Mouse (Mus musculus): ENCODE measurements around the gene Rasgef1b. TPM values are rescaled to one million over a fixed set of nuclear protein-coding genes. Genes with fewer than 3 reads are reported as not detected.

The Rasgef1b gene
- polyA plus RNA-seq, 1 experiment from 2014 or later = 15.6 TPM

DNA sequence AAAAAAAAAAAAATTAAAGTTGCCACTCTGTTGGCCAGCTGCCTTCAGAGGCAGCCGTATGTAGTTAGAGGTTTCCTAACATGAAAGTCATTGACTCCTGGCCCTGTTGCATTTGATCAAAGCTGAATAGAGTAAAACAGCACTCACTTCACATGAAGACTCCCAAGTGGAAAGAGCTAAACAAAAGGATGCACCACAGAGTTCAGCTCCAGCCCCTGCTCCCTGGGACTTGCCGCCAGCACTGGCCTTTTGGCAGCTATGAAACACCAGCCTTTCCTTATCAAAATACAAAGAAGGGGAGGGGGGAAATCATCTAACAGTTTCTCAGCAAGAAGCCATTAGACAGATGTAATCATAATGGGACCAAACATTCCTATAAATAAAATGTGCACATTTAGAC, 8.3 kb downstream of the Rasgef1b start:
- H3K36me3 ChIP-seq (ENCODE audit: control insufficient read depth, insufficient read depth, low read length) = no peaks in the 10 kb centered on the region
- WGBS = 40% methylated on average over 2 of the region's 2 CpGs
- H3K9ac ChIP-seq (ENCODE audit: low read length) = no peak overlapping the region
- H3K27ac ChIP-seq (ENCODE audit: low read length) = no peak overlapping the region
- no peaks in the 10 kb centered on the region for H3K4me1 ChIP-seq (ENCODE audit: control insufficient read depth, insufficient read depth, low read length)
- H3K4me2 ChIP-seq (ENCODE audit: low read depth, low read length) = no peak overlapping the region
- no peak for ATAC-seq (ENCODE audit: insufficient read depth, low FRiP score)
- H3K27me3 ChIP-seq (ENCODE audit: control insufficient read depth, insufficient read depth, low read length) = no peaks in the 10 kb centered on the region
- H3K9me3 ChIP-seq (replicated peaks; ENCODE audit: control insufficient read depth, low read length) = no peaks in the 10 kb centered on the region
- H3K4me3 ChIP-seq (replicated peaks; ENCODE audit: low read length) = no peak overlapping the region

DNA sequence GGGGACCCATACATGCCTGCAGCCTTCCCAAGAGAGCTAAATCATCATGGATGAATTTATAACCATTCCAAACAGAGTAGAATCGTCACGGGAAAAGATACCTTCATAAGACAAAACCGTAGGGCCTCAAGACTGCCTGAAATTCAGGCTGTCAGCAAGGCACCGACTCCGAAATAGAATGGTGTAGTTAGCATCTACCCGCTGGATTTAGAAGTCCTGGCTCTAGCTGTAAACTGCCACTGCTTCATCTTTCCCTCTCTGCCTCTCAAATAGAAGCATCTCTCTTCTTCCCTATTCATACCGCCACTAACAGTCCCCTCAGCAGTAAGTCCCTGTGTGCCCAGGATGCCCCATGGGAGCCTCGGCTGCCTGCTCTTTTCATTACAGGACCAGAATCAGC, 10.9 kb downstream of the Rasgef1b start:
- Histone ChIP-seq H3K4me2 (ENCODE audit: low read depth, low read length) (no peak overlapping the region), H3K27me3 (ENCODE audit: control insufficient read depth, insufficient read depth, low read length) (no peaks in the 10 kb centered on the region), H3K27ac (ENCODE audit: low read length) (no peak overlapping the region), H3K9ac (ENCODE audit: low read length) (no peak overlapping the region), H3K9me3 (replicated peaks; ENCODE audit: control insufficient read depth, low read length) (no peaks in the 10 kb centered on the region), H3K4me3 (replicated peaks; ENCODE audit: low read length) (no peak overlapping the region), H3K36me3 (ENCODE audit: control insufficient read depth, insufficient read depth, low read length) (no peaks in the 10 kb centered on the region), H3K4me1 (ENCODE audit: control insufficient read depth, insufficient read depth, low read length) (no peaks in the 10 kb centered on the region)
- 82% methylated on average over 8 of the region's 8 CpGs for WGBS
- no peak for ATAC-seq (ENCODE audit: insufficient read depth, low FRiP score)

DNA sequence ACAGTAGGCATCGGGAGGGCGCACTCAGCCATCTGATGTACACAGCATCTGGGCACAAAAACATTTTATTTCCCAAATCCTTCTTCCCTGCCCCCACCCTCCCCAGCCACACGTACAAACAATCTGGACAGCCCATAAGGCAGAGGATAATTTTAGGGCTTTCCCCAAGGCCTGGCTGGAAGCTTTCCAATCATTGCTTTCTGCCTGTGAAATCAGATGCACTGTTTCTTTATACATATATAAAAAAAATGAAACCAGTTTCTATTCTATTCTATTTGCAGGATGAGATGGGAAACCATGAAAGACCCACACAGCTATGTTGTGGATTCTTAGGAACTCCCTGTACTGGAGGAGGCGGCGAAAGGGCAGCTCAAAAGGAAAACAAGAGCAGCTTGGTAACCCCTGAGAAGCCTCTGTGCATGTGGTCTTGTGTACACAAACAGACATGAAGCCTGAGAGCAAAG, 13.6 kb downstream of the Rasgef1b start:
- no peaks in the 10 kb centered on the region for H3K4me1 ChIP-seq (ENCODE audit: control insufficient read depth, insufficient read depth, low read length)
- no peak for ATAC-seq (ENCODE audit: insufficient read depth, low FRiP score)
- H3K36me3 ChIP-seq (ENCODE audit: control insufficient read depth, insufficient read depth, low read length) = no peaks in the 10 kb centered on the region
- no peak overlapping the region for H3K27ac ChIP-seq (ENCODE audit: low read length)
- no peak overlapping the region for H3K4me2 ChIP-seq (ENCODE audit: low read depth, low read length)
- no peaks in the 10 kb centered on the region for H3K9me3 ChIP-seq (replicated peaks; ENCODE audit: control insufficient read depth, low read length)
- no peak overlapping the region for H3K9ac ChIP-seq (ENCODE audit: low read length)
- H3K27me3 ChIP-seq (ENCODE audit: control insufficient read depth, insufficient read depth, low read length) = no peaks in the 10 kb centered on the region
- 43% methylated on average over 5 of the region's 5 CpGs for WGBS
- H3K4me3 ChIP-seq (replicated peaks; ENCODE audit: low read length) = no peak overlapping the region

DNA sequence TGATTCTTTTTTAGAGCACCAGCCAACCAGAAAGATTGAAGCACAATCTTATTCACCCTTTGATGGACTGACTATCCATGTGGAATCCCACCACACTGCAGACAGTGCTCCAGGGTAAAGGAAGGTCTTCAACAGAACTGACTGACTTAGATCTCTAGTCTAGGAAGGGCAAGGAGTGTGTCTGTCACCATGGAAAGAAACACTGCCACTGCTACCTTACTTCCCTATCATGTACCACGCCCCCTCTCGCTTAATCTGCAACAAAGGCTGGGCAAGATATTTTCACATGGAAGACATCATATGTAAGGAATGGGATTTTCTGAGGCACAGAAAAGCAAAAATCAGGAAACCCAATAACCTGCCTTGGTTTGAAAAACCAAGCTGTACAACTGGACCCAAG, 16.9 kb downstream of the Rasgef1b start:
- H3K4me3 ChIP-seq (replicated peaks; ENCODE audit: low read length) = no peak overlapping the region
- H3K36me3 ChIP-seq (ENCODE audit: control insufficient read depth, insufficient read depth, low read length) = no peaks in the 10 kb centered on the region
- H3K9me3 ChIP-seq (replicated peaks; ENCODE audit: control insufficient read depth, low read length) = no peaks in the 10 kb centered on the region
- no peak overlapping the region for H3K4me2 ChIP-seq (ENCODE audit: low read depth, low read length)
- H3K4me1 ChIP-seq (ENCODE audit: control insufficient read depth, insufficient read depth, low read length) = no peaks in the 10 kb centered on the region
- no peaks in the 10 kb centered on the region for H3K27me3 ChIP-seq (ENCODE audit: control insufficient read depth, insufficient read depth, low read length)
- no peak for ATAC-seq (ENCODE audit: insufficient read depth, low FRiP score)
- H3K27ac ChIP-seq (ENCODE audit: low read length) = no peak overlapping the region
- 88% methylated on average over 2 of the region's 2 CpGs for WGBS
- H3K9ac ChIP-seq (ENCODE audit: low read length) = no peak overlapping the region

DNA sequence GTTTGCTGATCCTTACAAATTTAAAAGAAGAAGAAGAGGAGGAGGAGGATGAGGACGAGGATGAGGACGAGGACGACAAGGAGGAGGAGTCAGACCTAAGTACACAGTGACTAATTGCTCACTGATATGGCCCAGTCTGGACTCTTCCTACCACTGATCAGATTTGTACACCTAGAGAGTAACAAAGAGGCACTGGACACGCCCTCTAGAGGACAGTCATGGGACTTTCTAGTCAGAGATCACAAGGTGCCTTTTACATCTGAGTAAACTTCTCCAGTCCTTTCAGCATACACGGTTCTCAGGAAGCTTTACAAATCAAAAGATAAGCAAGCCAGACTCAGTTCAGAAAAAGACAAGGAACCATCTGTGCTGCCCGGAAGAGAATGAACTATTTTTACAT, 20.2 kb downstream of the Rasgef1b start:
- no peak for ATAC-seq (ENCODE audit: insufficient read depth, low FRiP score)
- Histone ChIP-seq H3K4me3 (replicated peaks; ENCODE audit: low read length) (no peak overlapping the region), H3K9ac (ENCODE audit: low read length) (no peak overlapping the region), H3K4me2 (ENCODE audit: low read depth, low read length) (no peak overlapping the region), H3K36me3 (ENCODE audit: control insufficient read depth, insufficient read depth, low read length) (no peaks in the 10 kb centered on the region), H3K27me3 (ENCODE audit: control insufficient read depth, insufficient read depth, low read length) (no peaks in the 10 kb centered on the region), H3K27ac (ENCODE audit: low read length) (no peak overlapping the region), H3K4me1 (ENCODE audit: control insufficient read depth, insufficient read depth, low read length) (no peaks in the 10 kb centered on the region), H3K9me3 (replicated peaks; ENCODE audit: control insufficient read depth, low read length) (no peaks in the 10 kb centered on the region)
- 38% methylated on average over 6 of the region's 6 CpGs for WGBS

DNA sequence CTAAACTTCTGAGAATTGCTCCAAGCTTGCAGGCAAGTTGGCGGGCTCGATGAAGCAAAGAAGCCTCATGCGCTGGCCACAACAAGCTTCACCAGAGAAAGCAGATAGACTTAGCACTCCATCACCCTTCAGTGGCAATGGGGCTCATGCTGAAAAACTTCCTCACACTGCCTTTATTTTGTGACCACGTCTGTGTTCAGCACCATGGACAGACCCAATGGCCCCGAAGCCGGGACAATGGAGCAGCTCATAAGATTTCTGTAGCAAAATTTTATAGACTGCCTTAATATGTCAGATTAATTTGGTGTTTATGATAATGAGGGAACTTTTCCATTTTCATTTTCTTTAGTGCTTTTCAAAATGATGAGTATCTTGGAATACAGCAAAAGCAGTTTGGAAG, 21.6 kb downstream of the Rasgef1b start:
- Histone ChIP-seq H3K4me3 (replicated peaks; ENCODE audit: low read length) (no peak overlapping the region), H3K4me2 (ENCODE audit: low read depth, low read length) (no peak overlapping the region)
- 29% methylated on average over 6 of the region's 6 CpGs for WGBS

DNA sequence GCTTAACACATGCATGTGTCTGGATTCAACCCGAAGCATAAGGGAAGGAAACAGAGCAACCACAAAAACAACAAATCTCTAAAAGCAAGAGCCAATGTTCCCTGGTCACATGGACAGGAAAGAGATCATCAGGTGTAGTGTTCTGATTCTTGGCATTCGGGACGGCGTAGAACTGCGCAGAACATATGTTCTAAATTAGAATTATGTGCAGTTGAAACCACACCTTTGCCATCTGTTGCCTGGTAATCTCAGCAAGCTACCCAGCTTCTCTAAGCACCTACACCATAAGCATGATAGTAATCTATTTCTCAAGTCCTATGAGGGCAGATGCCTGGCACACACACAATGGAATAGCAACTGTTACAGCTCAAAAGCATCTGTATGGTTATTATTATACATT, 27.1 kb downstream of the Rasgef1b start:
- ATAC-seq (ENCODE audit: insufficient read depth, low FRiP score) = no peak
- H3K4me2 ChIP-seq (ENCODE audit: low read depth, low read length) = no peak overlapping the region
- 92% methylated on average over 5 of the region's 5 CpGs for WGBS

More for the DNA sequence above, 21.6 kb downstream of the Rasgef1b start:
- Histone ChIP-seq H3K9me3 (replicated peaks; ENCODE audit: control insufficient read depth, low read length) (no peaks in the 10 kb centered on the region), H3K9ac (ENCODE audit: low read length) (no peak overlapping the region), H3K4me1 (ENCODE audit: control insufficient read depth, insufficient read depth, low read length) (no peaks in the 10 kb centered on the region), H3K36me3 (ENCODE audit: control insufficient read depth, insufficient read depth, low read length) (no peaks in the 10 kb centered on the region), H3K27me3 (ENCODE audit: control insufficient read depth, insufficient read depth, low read length) (no peaks in the 10 kb centered on the region), H3K27ac (ENCODE audit: low read length) (no peak overlapping the region)
- no peak for ATAC-seq (ENCODE audit: insufficient read depth, low FRiP score)

DNA sequence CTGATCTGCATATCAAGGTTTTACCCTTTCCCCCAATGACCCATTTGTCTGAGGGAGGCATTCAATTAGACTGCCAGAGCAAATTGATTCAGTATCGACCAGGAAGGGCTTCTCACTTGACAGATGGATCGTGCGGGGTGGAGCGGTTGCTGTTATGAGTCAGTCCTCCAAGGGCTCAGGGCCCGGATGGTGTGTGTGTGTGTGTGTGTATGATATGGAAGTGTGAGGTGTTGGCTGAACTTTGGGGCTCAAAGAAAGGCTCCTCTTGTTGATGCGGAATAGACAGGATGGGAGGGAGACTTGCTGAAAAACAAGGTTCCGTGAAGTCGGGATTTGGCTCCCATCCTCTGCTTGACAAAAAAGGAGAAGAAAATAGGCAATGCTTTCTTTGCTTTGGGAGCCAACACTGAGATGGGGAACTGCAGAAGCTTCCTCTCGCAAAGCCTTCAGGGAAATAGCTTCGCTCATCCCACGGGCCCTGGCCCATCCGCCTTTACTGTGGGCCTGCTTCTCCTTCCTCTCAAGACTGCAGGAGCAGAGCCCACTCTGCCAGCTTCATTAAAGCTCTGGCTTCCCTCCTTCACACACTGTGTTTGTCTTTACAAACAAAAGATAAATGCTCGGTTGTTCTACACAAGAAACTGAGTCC, 34.0 kb downstream of the Rasgef1b start:
- no peaks in the 10 kb centered on the region for H3K27me3 ChIP-seq (ENCODE audit: control insufficient read depth, insufficient read depth, low read length)
- no peaks in the 10 kb centered on the region for H3K4me1 ChIP-seq (ENCODE audit: control insufficient read depth, insufficient read depth, low read length)
- ATAC-seq (ENCODE audit: insufficient read depth, low FRiP score) = no peak
- 74% methylated on average over 13 of the region's 13 CpGs for WGBS
- H3K9me3 ChIP-seq (replicated peaks; ENCODE audit: control insufficient read depth, low read length) = no peaks in the 10 kb centered on the region
- H3K4me2 ChIP-seq (ENCODE audit: low read depth, low read length) = no peak overlapping the region
- H3K27ac ChIP-seq (ENCODE audit: low read length) = no peak overlapping the region
- no peak overlapping the region for H3K9ac ChIP-seq (ENCODE audit: low read length)
- no peak overlapping the region for H3K4me3 ChIP-seq (replicated peaks; ENCODE audit: low read length)
- H3K36me3 ChIP-seq (ENCODE audit: control insufficient read depth, insufficient read depth, low read length) = no peaks in the 10 kb centered on the region

More for the DNA sequence above, 27.1 kb downstream of the Rasgef1b start:
- Histone ChIP-seq H3K9ac (ENCODE audit: low read length) (no peak overlapping the region), H3K27ac (ENCODE audit: low read length) (no peak overlapping the region), H3K4me3 (replicated peaks; ENCODE audit: low read length) (no peak overlapping the region), H3K27me3 (ENCODE audit: control insufficient read depth, insufficient read depth, low read length) (no peaks in the 10 kb centered on the region), H3K4me1 (ENCODE audit: control insufficient read depth, insufficient read depth, low read length) (no peaks in the 10 kb centered on the region), H3K36me3 (ENCODE audit: control insufficient read depth, insufficient read depth, low read length) (no peaks in the 10 kb centered on the region), H3K9me3 (replicated peaks; ENCODE audit: control insufficient read depth, low read length) (no peaks in the 10 kb centered on the region)

DNA sequence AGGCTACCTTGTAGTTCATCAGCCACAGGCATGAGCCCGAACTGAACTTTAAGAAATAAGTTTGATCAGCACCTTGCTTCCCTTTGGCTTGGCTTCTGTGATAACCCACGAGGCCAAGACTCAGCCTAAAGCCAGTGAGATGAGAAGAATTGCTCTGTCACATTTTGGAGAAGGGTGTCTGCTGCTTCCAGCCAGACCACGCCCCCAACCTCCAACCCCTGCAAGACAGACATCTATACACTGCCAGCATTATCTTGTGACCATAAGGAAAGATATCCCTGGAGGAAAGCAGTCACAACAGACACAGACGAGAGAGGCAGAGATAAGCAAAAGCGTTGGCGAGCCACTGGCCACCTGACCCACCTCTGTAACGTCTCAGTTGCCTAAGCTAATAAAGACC, 39.0 kb downstream of the Rasgef1b start:
- WGBS = 42% methylated on average over 7 of the region's 7 CpGs
- no peak overlapping the region for H3K27ac ChIP-seq (ENCODE audit: low read length)
- ATAC-seq (ENCODE audit: insufficient read depth, low FRiP score) = no peak
- H3K36me3 ChIP-seq (ENCODE audit: control insufficient read depth, insufficient read depth, low read length) = no peaks in the 10 kb centered on the region
- H3K9me3 ChIP-seq (replicated peaks; ENCODE audit: control insufficient read depth, low read length) = no peaks in the 10 kb centered on the region
- no peaks in the 10 kb centered on the region for H3K4me1 ChIP-seq (ENCODE audit: control insufficient read depth, insufficient read depth, low read length)
- no peak overlapping the region for H3K4me3 ChIP-seq (replicated peaks; ENCODE audit: low read length)
- no peak overlapping the region for H3K4me2 ChIP-seq (ENCODE audit: low read depth, low read length)
- H3K27me3 ChIP-seq (ENCODE audit: control insufficient read depth, insufficient read depth, low read length) = no peaks in the 10 kb centered on the region
- H3K9ac ChIP-seq (ENCODE audit: low read length) = no peak overlapping the region
